Mouse (Mus musculus): Measurements from ENCODE around the gene Oas1a. TPM values are rescaled to one million over a fixed set of nuclear protein-coding genes. Genes with fewer than 3 reads are reported as not detected.
"Not testable (repeated sequence)": the region's sequence is repeated elsewhere in the genome, so short reads cannot be mapped to it uniquely, and the experiment has no call there.

The Oas1a gene
- 0.66 and 1.1 TPM in 2 replicates for polyA plus RNA-seq (2016; fragmentation: Nextera tagmentation; extraction: Ambion mirVana)

DNA sequence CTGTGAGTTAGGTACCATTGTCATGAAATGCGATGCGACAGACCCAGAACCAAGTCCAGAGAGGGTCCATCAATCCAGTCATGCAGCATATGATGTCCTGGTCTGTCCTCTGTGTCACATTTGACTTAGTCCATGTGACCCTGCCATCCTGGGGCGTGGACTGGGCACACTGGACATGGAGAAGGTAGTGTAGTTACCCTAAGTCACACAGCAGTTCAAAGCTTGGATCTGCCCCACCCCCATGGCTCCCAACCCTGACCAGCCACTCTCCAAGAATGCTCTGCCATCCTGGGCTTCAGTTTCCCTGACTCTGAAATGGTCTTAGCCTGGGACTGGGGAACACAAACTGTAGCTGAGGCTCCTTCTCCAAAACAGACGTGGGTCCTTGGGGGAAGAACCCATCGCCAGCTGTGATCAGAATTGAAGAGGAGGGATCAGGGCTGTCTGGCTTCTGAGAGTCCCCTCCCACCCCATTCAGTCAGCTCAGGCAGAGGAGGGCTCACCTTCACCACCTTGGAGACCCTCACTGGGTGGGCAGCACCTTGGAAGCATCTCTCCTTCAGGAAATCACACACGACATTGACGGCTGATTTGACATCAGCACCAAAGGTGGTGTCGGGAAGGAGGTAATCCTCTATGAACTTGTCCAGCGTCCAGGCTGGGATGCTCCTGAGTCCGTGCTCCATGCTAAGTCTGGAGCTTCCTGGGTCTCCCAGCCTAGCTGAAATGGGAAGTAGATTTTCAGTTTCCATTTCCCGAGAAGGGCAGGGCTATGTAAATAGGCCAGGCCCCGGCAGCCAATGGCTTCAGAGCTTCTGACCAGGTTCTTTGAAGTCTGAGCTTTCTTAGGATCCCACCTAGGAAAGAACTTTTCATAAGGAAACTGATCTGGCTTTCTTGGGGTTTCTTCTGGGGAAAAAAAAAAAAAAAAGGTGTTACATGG, at the start of gene Oas1a:
Gene Oas1a (minus strand): TSS at position 731 of the 943 bp plus-strand sequence.
- H3K4me1 ChIP-seq (replicated peaks); H3K9ac ChIP-seq (replicated peaks); H3K4me3 ChIP-seq (replicated peaks); H3K36me3 ChIP-seq; H3K9me3 ChIP-seq; H3K27ac ChIP-seq; H3K4me2 ChIP-seq; H3K27me3 ChIP-seq; ATAC-seq (ENCODE audit: insufficient number of reproducible peaks, insufficient read depth, low FRiP score, low TSS enrichment, low read depth): not testable (repeated sequence)
- 29% methylated on average over 9 of the region's 12 CpGs for WGBS

GRCm38 (mm10) chr5:120953974-120954373, 46.7 kb upstream of the Oas1a start:
- H3K27me3 ChIP-seq, result no peaks in the 10 kb centered on the region
- no peak overlapping the region for H3K27ac ChIP-seq
- no peak overlapping the region for H3K9ac ChIP-seq (replicated peaks)
- H3K4me1 ChIP-seq (replicated peaks), result no peaks in the 10 kb centered on the region
- H3K36me3 ChIP-seq, result no peaks in the 10 kb centered on the region
- ATAC-seq (ENCODE audit: insufficient number of reproducible peaks, insufficient read depth, low FRiP score, low TSS enrichment, low read depth), result no peak
- 13% methylated on average over 5 of the region's 5 CpGs for WGBS
- H3K4me3 ChIP-seq (replicated peaks), result no peak overlapping the region
- H3K9me3 ChIP-seq, result no peaks in the 10 kb centered on the region
- no peak overlapping the region for H3K4me2 ChIP-seq

DNA sequence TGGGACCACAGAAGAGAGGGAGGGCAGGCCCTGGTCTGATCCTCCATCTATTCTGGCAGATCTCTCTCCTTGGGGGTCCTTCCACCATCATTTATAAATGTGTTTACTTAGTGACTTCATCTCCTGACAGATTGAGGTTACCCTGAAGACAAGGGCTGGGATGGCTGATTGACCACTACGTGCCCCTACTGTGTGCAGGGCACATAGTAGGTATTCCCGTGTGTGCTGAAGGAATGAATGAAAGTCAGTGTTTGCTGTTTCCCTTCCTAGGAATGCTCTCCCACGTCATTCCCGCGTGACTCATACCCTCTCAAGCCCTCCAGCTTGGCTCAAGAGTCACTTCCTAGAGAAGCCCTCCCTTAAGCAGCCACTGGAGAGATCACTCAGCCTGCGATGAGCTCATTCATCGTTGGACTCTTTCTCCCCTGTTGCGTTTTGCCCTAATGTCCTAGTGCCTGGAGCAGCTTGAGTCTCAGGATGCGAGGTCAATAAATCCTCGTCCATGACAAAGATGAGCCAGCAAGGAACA, 45.0 kb upstream of the Oas1a start:
- no peaks in the 10 kb centered on the region for H3K27me3 ChIP-seq
- no peak overlapping the region for H3K9ac ChIP-seq (replicated peaks)
- H3K9me3 ChIP-seq, result no peaks in the 10 kb centered on the region
- no peak for ATAC-seq (ENCODE audit: insufficient number of reproducible peaks, insufficient read depth, low FRiP score, low TSS enrichment, low read depth)
- no peaks in the 10 kb centered on the region for H3K36me3 ChIP-seq
- H3K4me1 ChIP-seq (replicated peaks), result no peaks in the 10 kb centered on the region
- no peak overlapping the region for H3K4me2 ChIP-seq
- H3K27ac ChIP-seq, result no peak overlapping the region
- no peak overlapping the region for H3K4me3 ChIP-seq (replicated peaks)
- 75% methylated on average over 10 of the region's 10 CpGs for WGBS

DNA sequence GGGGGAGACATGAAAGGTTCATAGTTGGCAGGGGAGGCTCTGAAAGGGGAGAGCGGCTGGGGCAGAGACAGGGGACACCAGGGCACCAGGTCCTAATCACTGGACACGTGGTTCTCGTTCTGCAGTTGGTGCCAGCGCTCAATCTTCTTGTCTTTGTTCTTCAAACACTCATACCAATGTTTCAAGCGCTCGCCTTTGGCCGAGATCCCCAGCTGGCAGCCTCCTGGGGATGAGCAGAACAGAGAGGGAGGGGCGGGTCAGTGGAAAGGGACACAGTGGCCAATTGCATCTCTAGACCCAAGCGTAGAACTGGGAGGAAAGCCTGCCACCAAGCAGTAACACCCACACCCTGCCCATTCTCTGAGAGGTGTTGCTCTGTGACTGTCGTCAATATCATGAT, 34.8 kb upstream of the Oas1a start:
- no peak for ATAC-seq (ENCODE audit: insufficient number of reproducible peaks, insufficient read depth, low FRiP score, low TSS enrichment, low read depth)
- peaks cover 8% of the 10 kb centered on the region; the same call in 1 of the 2 replicates for H3K27me3 ChIP-seq

DNA sequence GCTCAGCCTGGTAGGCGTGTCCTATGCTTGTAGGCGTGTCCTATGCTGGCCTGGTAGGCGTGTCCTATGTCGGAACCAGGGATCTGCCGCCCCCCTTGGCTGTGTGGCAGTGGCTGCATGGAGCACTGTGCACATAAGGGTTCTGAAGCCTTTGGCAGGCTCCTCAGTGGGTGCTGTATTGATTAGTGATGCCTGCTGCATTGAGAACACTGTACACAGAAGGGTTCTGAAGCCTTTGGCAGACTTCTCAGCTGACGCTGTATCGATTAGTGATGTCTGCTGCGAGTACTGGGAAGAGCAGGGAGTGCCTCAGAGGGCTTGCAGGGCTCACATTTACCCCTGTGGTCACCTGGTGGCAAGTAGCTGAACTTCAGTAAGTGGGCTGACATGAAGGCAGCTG, 31.3 kb upstream of the Oas1a start:
- 45% methylated on average over 8 of the region's 8 CpGs for WGBS
- Histone ChIP-seq H3K4me2 (no peak overlapping the region), H3K9me3 (no peaks in the 10 kb centered on the region), H3K9ac (replicated peaks) (no peak overlapping the region), H3K4me3 (replicated peaks) (no peak overlapping the region), H3K4me1 (replicated peaks) (no peaks in the 10 kb centered on the region), H3K36me3 (no peaks in the 10 kb centered on the region), H3K27me3 (peaks cover 8% of the 10 kb centered on the region; the same call in 1 of the 2 replicates), H3K27ac (no peak overlapping the region)
- no peak for ATAC-seq (ENCODE audit: insufficient number of reproducible peaks, insufficient read depth, low FRiP score, low TSS enrichment, low read depth)

More for the DNA sequence above, 34.8 kb upstream of the Oas1a start:
- no peak overlapping the region for H3K4me3 ChIP-seq (replicated peaks)
- WGBS, result 59% methylated on average over 10 of the region's 10 CpGs
- no peaks in the 10 kb centered on the region for H3K9me3 ChIP-seq
- no peaks in the 10 kb centered on the region for H3K4me1 ChIP-seq (replicated peaks)
- no peak overlapping the region for H3K27ac ChIP-seq
- no peak overlapping the region for H3K4me2 ChIP-seq
- H3K9ac ChIP-seq (replicated peaks), result no peak overlapping the region
- H3K36me3 ChIP-seq, result no peaks in the 10 kb centered on the region

GRCm38 (mm10) chr5:120937841-120938240, 30.5 kb upstream of the Oas1a start:
- no peaks in the 10 kb centered on the region for H3K9me3 ChIP-seq
- H3K9ac ChIP-seq (replicated peaks), result no peak overlapping the region
- H3K27ac ChIP-seq, result no peak overlapping the region
- H3K4me1 ChIP-seq (replicated peaks), result no peaks in the 10 kb centered on the region
- ATAC-seq (ENCODE audit: insufficient number of reproducible peaks, insufficient read depth, low FRiP score, low TSS enrichment, low read depth), result no peak
- WGBS, result 72% methylated on average over 4 of the region's 4 CpGs
- peaks cover 8% of the 10 kb centered on the region; the same call in 1 of the 2 replicates for H3K27me3 ChIP-seq
- H3K4me3 ChIP-seq (replicated peaks), result no peak overlapping the region
- no peak overlapping the region for H3K4me2 ChIP-seq
- no peaks in the 10 kb centered on the region for H3K36me3 ChIP-seq

- H3K27ac ChIP-seq, result no peak overlapping the region
- H3K9me3 ChIP-seq, result no peaks in the 10 kb centered on the region
- H3K27me3 ChIP-seq, result peaks cover 4% of the 10 kb centered on the region; the same call in 1 of the 2 replicates
- H3K9ac ChIP-seq (replicated peaks), result no peak overlapping the region
- 11% methylated on average over 5 of the region's 5 CpGs for WGBS
- no peaks in the 10 kb centered on the region for H3K36me3 ChIP-seq
- no peak overlapping the region for H3K4me3 ChIP-seq (replicated peaks)
- H3K4me1 ChIP-seq (replicated peaks), result no peaks in the 10 kb centered on the region
- no peak for ATAC-seq (ENCODE audit: insufficient number of reproducible peaks, insufficient read depth, low FRiP score, low TSS enrichment, low read depth)
- H3K4me2 ChIP-seq, result no peak overlapping the region
These were observed 26.6 kb upstream of the Oas1a start for GRCm38 (mm10) chr5:120933966-120934365.

DNA sequence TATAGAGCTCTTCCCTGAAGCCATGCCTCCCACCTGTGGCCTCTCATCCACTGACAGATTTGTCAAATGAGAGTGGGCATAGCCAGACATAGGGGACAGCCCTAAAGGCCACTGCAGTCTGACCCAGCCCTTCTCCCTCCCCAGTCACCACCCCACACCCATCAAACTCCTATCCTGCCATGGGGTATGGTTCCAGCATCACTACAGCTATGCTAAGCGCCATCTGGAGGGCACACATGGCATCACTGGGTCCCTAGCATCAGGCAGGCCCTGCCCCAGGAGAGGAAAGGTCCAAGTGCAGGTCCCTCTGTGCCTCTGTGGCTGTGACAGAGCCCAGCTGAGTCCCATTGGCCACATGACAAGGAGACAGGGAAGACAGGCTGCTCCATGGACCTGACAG, 19.7 kb upstream of the Oas1a start:
- no peak overlapping the region for H3K4me3 ChIP-seq (replicated peaks)
- H3K4me1 ChIP-seq (replicated peaks), result no peaks in the 10 kb centered on the region
- H3K9me3 ChIP-seq, result no peaks in the 10 kb centered on the region
- H3K27me3 ChIP-seq, result no peaks in the 10 kb centered on the region; the same call in 1 of the 2 replicates
- H3K4me2 ChIP-seq, result no peak overlapping the region
- H3K27ac ChIP-seq, result no peak overlapping the region
- whole genome bisulfite sequencing, result 6% methylated on average over 1 of the region's 1 CpGs
- no peaks in the 10 kb centered on the region for H3K36me3 ChIP-seq
- H3K9ac ChIP-seq (replicated peaks), result no peak overlapping the region
- no peak for ATAC-seq (ENCODE audit: insufficient number of reproducible peaks, insufficient read depth, low FRiP score, low TSS enrichment, low read depth)

DNA sequence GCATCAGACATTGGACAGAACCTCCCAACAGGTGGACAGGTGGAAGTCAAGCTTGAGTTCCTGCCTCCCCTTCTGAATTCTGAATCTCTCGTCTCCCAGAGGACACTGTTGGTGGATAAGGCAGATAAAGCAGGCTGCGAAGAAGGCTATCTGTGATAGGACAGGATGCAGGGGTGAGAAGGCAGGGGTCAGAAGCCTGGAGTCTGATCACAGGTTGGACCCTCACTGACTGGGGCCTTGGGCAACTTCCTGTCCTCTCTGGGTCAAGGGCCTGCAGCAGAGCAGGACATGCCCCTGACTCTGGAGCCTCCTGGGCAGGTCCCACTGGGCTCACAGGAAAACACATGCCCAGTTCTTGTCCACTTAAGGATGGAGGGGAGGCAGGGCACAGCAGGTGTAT, 19.0 kb upstream of the Oas1a start:
- H3K4me2 ChIP-seq; H3K9ac ChIP-seq (replicated peaks); H3K9me3 ChIP-seq; H3K27ac ChIP-seq; H3K4me1 ChIP-seq (replicated peaks); H3K27me3 ChIP-seq; H3K36me3 ChIP-seq; H3K4me3 ChIP-seq (replicated peaks); ATAC-seq (ENCODE audit: insufficient number of reproducible peaks, insufficient read depth, low FRiP score, low TSS enrichment, low read depth): not testable (repeated sequence)
- 67% methylated on average over 2 of the region's 2 CpGs for whole genome bisulfite sequencing

DNA sequence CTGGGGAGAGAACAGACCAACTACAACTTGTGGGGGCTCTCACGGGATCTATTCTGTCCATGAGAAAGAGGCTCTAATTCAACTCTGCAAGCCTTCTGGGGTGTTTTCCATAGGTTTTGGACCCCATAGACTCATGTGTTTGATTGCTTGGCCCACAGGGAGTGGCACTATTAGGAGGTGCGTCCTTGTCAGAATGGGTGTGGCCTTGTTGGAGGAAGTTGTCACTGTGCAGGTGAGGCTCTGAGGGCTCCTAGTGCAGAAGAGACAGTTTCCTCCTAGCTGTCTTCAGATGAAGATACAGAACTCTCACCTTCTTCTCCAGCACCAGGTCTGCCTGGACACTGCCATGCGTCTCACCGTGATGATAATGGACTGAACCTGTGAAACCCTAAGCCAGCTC, 17.2 kb upstream of the Oas1a start:
- H3K9ac ChIP-seq (replicated peaks); ATAC-seq (ENCODE audit: insufficient number of reproducible peaks, insufficient read depth, low FRiP score, low TSS enrichment, low read depth); H3K4me1 ChIP-seq (replicated peaks); H3K36me3 ChIP-seq; H3K4me2 ChIP-seq; H3K9me3 ChIP-seq; H3K27ac ChIP-seq; H3K4me3 ChIP-seq (replicated peaks); H3K27me3 ChIP-seq: not testable (repeated sequence)
- 69% methylated on average over 4 of the region's 4 CpGs for whole genome bisulfite sequencing

DNA sequence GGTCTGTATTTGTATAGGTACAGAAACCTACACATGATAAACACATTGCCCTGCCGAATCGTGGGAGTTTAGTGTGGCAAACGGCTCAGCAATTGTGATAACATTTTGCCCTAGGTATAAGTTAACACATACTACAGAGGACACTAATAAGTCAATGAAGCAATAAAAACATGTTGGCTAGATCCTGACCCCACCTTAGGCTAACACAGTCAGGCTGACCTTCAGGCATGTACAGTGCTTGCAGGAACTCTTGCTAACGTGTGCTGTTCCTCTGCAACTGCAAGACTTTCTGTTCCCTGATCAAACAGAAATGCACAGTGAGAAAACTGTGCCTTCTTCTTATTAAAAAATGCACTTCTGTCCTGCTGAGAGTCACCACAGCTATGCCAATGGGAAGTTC, 16.6 kb upstream of the Oas1a start:
- 73% methylated on average over 4 of the region's 4 CpGs for WGBS
- ATAC-seq (ENCODE audit: insufficient number of reproducible peaks, insufficient read depth, low FRiP score, low TSS enrichment, low read depth), result no peak
- H3K4me2 ChIP-seq, result no peak overlapping the region

More for the DNA sequence above, 16.6 kb upstream of the Oas1a start:
- Histone ChIP-seq H3K36me3 (no peaks in the 10 kb centered on the region), H3K9ac (replicated peaks) (no peak overlapping the region), H3K27ac (no peak overlapping the region), H3K4me1 (replicated peaks) (no peaks in the 10 kb centered on the region), H3K4me3 (replicated peaks) (no peak overlapping the region), H3K27me3 (no peaks in the 10 kb centered on the region), H3K9me3 (no peaks in the 10 kb centered on the region)
